Mouse (Mus musculus) intestine, embryonic 14.5 days (tissue): ENCODE data around the gene Gm8246. TPM values are rescaled to one million over a fixed set of nuclear protein-coding genes. Genes with fewer than 3 reads are reported as not detected.
"Not testable (repeated sequence)": the region's sequence is repeated elsewhere in the genome, so short reads cannot be mapped to it uniquely, and the experiment has no call there.

Source experiments
- ATAC-seq: fragments of 200-750 bp; cut with Nextera tagmentation; replicated peaks from 2 replicates; pipeline ENCODE4 v1.8.0; 2017; ENCODE audit warnings: low read depth, moderate number of reproducible peaks, moderate TSS enrichment, moderate library complexity; ENCODE audit not compliant: low FRiP score, low TSS enrichment
- DNase-seq: peaks from one replicate; pipeline ENCODE4 v3.0.0-alpha.2; 2018; ENCODE audit warnings: low spot score
- H3K27ac ChIP-seq: fragments of 300-500 bp; sonication (generic); 2 replicates; pipeline ENCODE4 v1.5.1; 2014; ENCODE audit warnings: low read depth, mild to moderate bottlenecking, control low read depth
- H3K27me3 ChIP-seq: fragments of 300-500 bp; sonication (generic); replicated peaks from 2 replicates; pipeline ENCODE4 v1.6.1; 2014; ENCODE audit warnings: low read length, control low read depth; ENCODE audit not compliant: control insufficient read depth, insufficient read depth
- H3K36me3 ChIP-seq: fragments of 300-500 bp; sonication (generic); 2 replicates; pipeline ENCODE4 v1.6.1; 2014; ENCODE audit warnings: low read length, control low read depth; ENCODE audit not compliant: control insufficient read depth, insufficient read depth
- H3K4me1 ChIP-seq: fragments of 300-500 bp; sonication (generic); replicated peaks from 2 replicates; pipeline ENCODE4 v1.6.1; 2014; ENCODE audit warnings: low read length, control low read depth, mixed read lengths; ENCODE audit not compliant: control insufficient read depth, insufficient read depth
- H3K4me2 ChIP-seq: fragments of 300-500 bp; sonication (generic); 2 replicates; pipeline ENCODE4 v1.6.1; 2014; ENCODE audit warnings: low read length
- H3K4me3 ChIP-seq: fragments of 300-500 bp; sonication (generic); 2 replicates; pipeline ENCODE4 v1.5.1; 2014; ENCODE audit warnings: low read depth, low read length, control low read depth, mixed read lengths
- H3K9ac ChIP-seq: fragments of 300-500 bp; sonication (generic); 2 replicates; pipeline ENCODE4 v1.6.1; 2014; ENCODE audit warnings: mild to moderate bottlenecking, low read length
- H3K9me3 ChIP-seq: fragments of 300-500 bp; sonication (generic); 2 replicates; pipeline ENCODE4 v1.6.1; 2016; ENCODE audit warnings: low read length, control low read depth; ENCODE audit not compliant: control insufficient read depth
- WGBS: fragments of 180-500 bp; shearing (Covaris S2); extraction: QIAGEN DNeasy Blood & Tissue Kit; methylation state at CpG from one replicate; pipeline ENCODE4 v1.1.7; 2014; 5-methylcytosine and 5-hydroxymethylcytosine counted together
- polyA plus RNA-seq: library from polyadenylated mRNA; unstranded; fragments of >200 nt; fragmentation: Nextera tagmentation; extraction: Ambion mirVana; gene quantifications from 2 replicates; pipeline ENCODE4 v1.2.1, GENCODE M21; 2014

The Gm8246 gene
- polyA plus RNA-seq: not detected in 2 replicates

DNA sequence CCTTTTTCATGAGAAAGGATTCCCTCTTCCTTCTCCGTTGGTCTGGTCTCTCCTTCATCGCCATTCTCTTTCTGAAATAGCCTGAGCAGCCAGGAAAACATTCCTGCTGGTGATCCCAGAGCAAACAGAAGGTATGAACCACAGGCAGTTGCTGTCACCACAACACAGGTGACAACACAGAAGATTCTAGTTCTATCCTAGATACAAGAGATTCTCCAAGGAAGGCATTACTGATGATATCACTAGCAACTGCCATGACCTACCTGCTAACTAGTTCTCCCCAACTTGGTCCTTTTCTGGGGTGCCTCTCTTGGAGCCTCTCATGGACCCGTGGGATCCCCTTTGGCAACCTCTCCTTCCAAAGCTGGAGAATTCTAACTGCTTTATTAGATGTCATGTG, at the start of gene Gm8246:
Gene Gm8246, minus strand, starts transcription at position 101 of the 400 bp plus-strand sequence.
- H3K36me3 ChIP-seq, DNase-seq, H3K9ac ChIP-seq, H3K4me1 ChIP-seq, H3K27me3 ChIP-seq, H3K27ac ChIP-seq, ATAC-seq, H3K4me3 ChIP-seq, H3K9me3 ChIP-seq, H3K4me2 ChIP-seq: not testable (repeated sequence)
- no CpG with 5 or more reads among the region's 3 CpGs for WGBS

DNA sequence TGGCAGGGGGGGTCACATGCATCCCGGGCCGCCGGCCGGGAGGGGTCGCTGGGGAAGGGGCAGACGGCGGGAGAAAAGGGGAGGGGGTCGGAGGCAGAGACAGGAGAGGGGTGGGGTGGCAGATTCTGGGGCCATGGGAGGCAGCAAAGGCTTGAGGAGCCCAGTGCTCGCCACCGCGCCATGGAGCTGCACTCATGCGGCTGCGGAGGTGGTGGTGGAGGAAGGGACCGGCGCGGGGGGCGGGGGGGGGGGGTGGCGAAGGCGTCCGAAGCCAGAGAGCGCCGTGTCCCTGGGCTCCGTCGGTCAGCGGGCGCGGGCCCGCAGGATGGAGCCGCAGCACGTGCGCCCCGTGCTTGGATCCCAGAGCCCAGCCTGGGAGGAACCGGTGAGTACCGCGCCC, 23.7 kb upstream of the Gm8246 start, which contains the start of gene Gm3488:
Gene Gm3488, plus strand, starts transcription at position 301 of the 400 bp plus-strand sequence.
- H3K36me3 ChIP-seq, H3K4me3 ChIP-seq, H3K9ac ChIP-seq, H3K27ac ChIP-seq, H3K27me3 ChIP-seq, H3K4me1 ChIP-seq, H3K9me3 ChIP-seq, DNase-seq, ATAC-seq, H3K4me2 ChIP-seq: not testable (repeated sequence)
- no CpG with 5 or more reads among the region's 35 CpGs for WGBS

DNA sequence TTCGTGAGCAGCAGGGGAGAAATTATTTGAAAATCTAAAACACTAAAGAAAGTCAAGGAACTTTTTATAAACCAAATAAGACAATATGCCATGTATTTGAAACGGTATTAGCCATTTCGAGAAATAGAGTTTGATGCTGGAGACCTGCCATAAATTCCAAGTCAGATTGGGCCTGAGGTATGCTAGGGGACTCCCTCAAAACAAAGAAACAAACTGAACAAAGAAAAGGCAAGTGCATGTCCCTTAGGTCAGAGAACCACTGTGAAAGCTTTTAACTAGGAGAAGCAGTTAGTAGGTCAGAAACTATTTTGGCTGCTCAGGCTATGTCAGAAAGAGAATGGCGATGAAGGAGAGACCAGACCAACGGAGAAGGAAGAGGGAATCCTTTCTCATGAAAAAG, 6.3 kb upstream of the Gm8246 start, which contains the start of gene Gm3187:
Gene Gm3187, plus strand, starts transcription at position 301 of the 400 bp plus-strand sequence.
- ATAC-seq, H3K27me3 ChIP-seq, H3K36me3 ChIP-seq, H3K4me1 ChIP-seq, DNase-seq, H3K4me3 ChIP-seq, H3K9ac ChIP-seq, H3K27ac ChIP-seq, H3K4me2 ChIP-seq, H3K9me3 ChIP-seq: not testable (repeated sequence)
- 92% methylated on average over 4 of the region's 5 CpGs for WGBS

DNA sequence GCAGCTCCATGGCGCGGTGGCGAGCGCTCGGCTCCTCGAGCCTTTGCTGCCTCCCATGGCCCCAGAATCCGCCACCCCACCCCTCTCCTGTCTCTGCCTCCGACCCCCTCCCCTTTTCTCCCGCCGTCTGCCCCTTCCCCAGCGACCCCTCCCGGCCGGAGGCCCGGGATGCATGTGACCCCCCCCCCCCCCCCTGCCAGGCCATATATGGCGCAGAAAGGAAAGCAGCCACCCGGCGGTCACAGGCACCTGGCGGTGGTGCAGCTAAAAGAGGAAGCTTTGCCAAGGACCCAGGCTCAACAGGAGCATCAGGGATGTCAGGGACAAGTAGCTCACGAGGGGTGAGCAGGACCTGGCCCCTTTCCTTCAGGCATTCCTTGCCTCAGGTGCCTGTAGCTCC, 17.2 kb downstream of the Gm8246 start:
- not testable (repeated sequence) for DNase-seq, ATAC-seq, H3K27me3 ChIP-seq, H3K4me1 ChIP-seq, H3K36me3 ChIP-seq, H3K9me3 ChIP-seq, H3K4me2 ChIP-seq, H3K27ac ChIP-seq, H3K4me3 ChIP-seq, H3K9ac ChIP-seq
- no CpG with 5 or more reads among the region's 19 CpGs for WGBS

DNA sequence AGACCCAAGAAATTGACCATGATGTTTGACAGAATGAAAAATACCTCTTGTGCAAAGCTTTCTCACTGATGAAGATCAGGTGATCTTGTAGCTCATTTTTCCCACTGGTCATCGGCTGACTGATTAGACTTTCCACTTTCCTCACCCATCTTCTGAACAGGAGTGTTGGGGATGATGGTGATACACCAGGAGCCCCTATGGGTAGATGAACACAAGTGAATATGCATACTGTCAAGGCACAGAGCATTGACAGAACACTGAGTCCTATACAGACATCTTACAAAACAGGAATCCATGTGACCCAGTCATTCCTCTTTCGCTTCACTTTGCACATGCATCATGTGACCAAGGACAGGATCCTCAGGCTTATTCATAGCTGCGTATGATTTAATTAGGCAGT, 22.3 kb downstream of the Gm8246 start, which contains the start of gene Gm3194:
Gene Gm3194, minus strand, starts transcription at position 101 of the 400 bp plus-strand sequence.
- not testable (repeated sequence) for H3K9me3 ChIP-seq, H3K4me1 ChIP-seq, H3K36me3 ChIP-seq, DNase-seq, H3K27ac ChIP-seq, ATAC-seq, H3K4me2 ChIP-seq, H3K9ac ChIP-seq, H3K27me3 ChIP-seq, H3K4me3 ChIP-seq
- WGBS: no CpG with 5 or more reads among the region's 3 CpGs

Other genes with a start within 250 kb of the Gm8246 start
- gene Gm3526, start 217.2 kb downstream of the Gm8246 start, polyA plus RNA-seq: not detected in 2 replicates
- gene Gm3542, start 142.9 kb downstream of the Gm8246 start, polyA plus RNA-seq: not detected in 2 replicates
- gene Gm3500, start 88.8 kb downstream of the Gm8246 start, polyA plus RNA-seq: 0.12 and 0.19 TPM in 2 replicates
- gene Gm3194, start 22.4 kb downstream of the Gm8246 start, polyA plus RNA-seq: 0.54 and 1.1 TPM in 2 replicates
- gene Gm3187, start 6.4 kb upstream of the Gm8246 start, polyA plus RNA-seq: not detected in 2 replicates
- gene Gm3488, start 23.8 kb upstream of the Gm8246 start, polyA plus RNA-seq: 0.81 and 1.9 TPM in 2 replicates
- not detected in 2 replicates for gene Gm3532, start 60.7 kb upstream of the Gm8246 start, polyA plus RNA-seq
- not detected in 2 replicates for gene Gm8265, start 155.2 kb upstream of the Gm8246 start, polyA plus RNA-seq
- not detected in 2 replicates for gene Gm9603, start 209.6 kb upstream of the Gm8246 start, polyA plus RNA-seq